Mouse (Mus musculus): ENCODE measurements around the gene Tmc8. TPM values are rescaled to one million over a fixed set of nuclear protein-coding genes. Genes with fewer than 3 reads are reported as not detected.

The Tmc8 gene
- polyA plus RNA-seq, 1 experiment from 2014 or later = 3.6 TPM

DNA sequence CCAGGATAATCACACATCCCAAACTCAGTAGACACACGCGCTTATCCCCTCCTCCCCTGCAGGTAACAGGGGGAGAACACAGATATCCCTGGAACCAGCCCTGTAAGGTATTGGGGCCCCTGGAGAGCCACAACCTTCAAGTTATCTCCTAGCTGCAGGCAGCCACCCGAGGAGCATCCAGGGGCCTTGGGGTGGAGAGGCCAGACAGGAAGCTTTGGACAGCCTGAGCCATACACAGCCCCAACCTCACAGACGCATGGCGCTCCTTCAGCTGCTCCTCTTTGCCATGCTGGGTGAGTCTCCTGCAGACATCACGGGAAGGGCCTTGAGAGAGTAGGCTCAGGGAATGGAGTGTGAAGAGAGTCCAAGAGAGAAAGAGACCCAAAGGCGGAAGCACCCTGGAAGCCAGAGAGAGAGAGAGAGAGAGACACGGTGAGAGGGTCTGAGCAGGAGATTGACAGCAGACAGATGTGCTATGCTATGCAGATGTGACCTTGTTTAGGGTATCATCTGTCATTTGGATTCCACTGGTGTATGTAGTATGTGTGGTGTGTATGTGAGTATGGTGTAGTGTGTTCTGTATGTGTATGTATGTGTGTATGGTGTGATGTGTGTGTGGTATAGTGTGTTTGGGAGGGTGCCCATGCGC, 15.8 kb downstream of the Tmc8 start, which contains the start of gene 6030468B19Rik:
Gene 6030468B19Rik, plus strand, starts transcription at position 150 of the 649 bp plus-strand sequence.
- Histone ChIP-seq H3K27me3 (ENCODE audit: insufficient read depth, low read length) (no peaks in the 10 kb centered on the region), H3K27ac (no peak within 1 kb of the TSS), H3K4me3 (replicated peaks; ENCODE audit: low read depth, low read length) (no peak within 1 kb of the TSS), H3K36me3 (ENCODE audit: insufficient read depth, low read length) (no peaks in the 10 kb centered on the region), H3K4me1 (replicated peaks; ENCODE audit: insufficient read depth, low read length) (0 out of 2 replicates have a peak, but pooled peaks cover under 1% of the 10 kb centered on the region), H3K9me3 (replicated peaks; ENCODE audit: low read length) (no peaks in the 10 kb centered on the region), H3K4me2 (ENCODE audit: low read length) (no peak within 1 kb of the TSS), H3K9ac (ENCODE audit: low read depth, low read length) (no peak within 1 kb of the TSS)
- DNase-seq (ENCODE audit: low spot score) (no peak), ATAC-seq (replicated peaks; ENCODE audit: low FRiP score, low read depth) (no peak)
- TF ChIP-seq CTCF (IDR thresholded peaks at IDR 0.05; ENCODE audit: low read depth) = no peak
- 59% methylated on average over 9 of the region's 9 CpGs for WGBS

DNA sequence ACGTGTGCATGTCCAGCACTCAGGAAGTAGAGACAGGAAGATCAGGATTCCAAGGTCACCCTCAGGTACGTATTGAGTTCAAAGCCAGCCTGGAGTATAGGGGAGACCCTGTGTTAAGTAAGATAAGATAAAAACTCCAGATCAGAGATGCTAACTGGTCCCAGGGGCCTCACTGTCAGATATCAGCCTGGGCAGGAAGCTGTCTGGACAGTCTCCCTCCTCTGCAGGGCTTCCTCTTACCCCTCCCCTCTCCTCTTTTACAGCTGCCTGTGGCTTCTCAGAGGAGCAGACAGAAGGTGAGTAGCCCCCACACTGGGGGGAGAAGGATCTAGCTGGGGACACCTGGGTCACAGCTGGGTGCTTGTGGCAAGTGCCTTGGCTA, 16.3 kb downstream of the Tmc8 start:
- H3K9me3 ChIP-seq (replicated peaks; ENCODE audit: low read length) = no peaks in the 10 kb centered on the region
- no peak overlapping the region for H3K9ac ChIP-seq (ENCODE audit: low read depth, low read length)
- no peaks in the 10 kb centered on the region for H3K27me3 ChIP-seq (ENCODE audit: insufficient read depth, low read length)
- no peak for ATAC-seq (replicated peaks; ENCODE audit: low FRiP score, low read depth)
- DNase-seq (ENCODE audit: low spot score) = no peak
- no peaks in the 10 kb centered on the region for H3K4me1 ChIP-seq (replicated peaks; ENCODE audit: insufficient read depth, low read length)
- H3K4me3 ChIP-seq (replicated peaks; ENCODE audit: low read depth, low read length) = no peak overlapping the region
- H3K27ac ChIP-seq = no peak overlapping the region
- WGBS = 18% methylated on average over 2 of the region's 2 CpGs
- no peak overlapping the region for H3K4me2 ChIP-seq (ENCODE audit: low read length)
- no peak for TF ChIP-seq CTCF (IDR thresholded peaks at IDR 0.05; ENCODE audit: low read depth)
- no peaks in the 10 kb centered on the region for H3K36me3 ChIP-seq (ENCODE audit: insufficient read depth, low read length)

DNA sequence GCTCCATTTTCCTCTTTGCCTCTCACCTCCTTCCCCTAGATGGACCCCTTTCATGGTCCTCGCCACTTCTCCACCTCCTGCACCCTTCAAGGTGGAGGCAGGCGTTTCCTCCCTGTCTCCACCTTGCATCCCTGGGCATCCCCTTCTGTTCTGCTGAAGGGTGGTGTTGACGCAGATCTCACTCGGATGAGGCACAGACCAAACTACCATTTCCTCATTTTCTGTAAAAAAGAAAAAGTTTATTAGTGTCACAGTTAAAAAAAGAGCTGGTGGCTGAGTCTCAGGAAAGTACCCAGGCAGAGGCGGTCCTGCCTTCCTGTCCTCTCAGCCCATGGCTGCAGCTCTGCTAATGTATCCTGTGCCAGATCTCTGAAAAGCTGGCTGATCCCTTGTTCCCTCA, 17.3 kb downstream of the Tmc8 start:
- TF ChIP-seq CTCF (IDR thresholded peaks at IDR 0.05; ENCODE audit: low read depth) = no peak
- ATAC-seq (replicated peaks; ENCODE audit: low FRiP score, low read depth) = no peak
- H3K27me3 ChIP-seq (ENCODE audit: insufficient read depth, low read length) = no peaks in the 10 kb centered on the region
- no peaks in the 10 kb centered on the region for H3K9me3 ChIP-seq (replicated peaks; ENCODE audit: low read length)
- no peak overlapping the region for H3K4me3 ChIP-seq (replicated peaks; ENCODE audit: low read depth, low read length)
- H3K9ac ChIP-seq (ENCODE audit: low read depth, low read length) = no peak overlapping the region
- DNase-seq (ENCODE audit: low spot score) = no peak
- H3K4me2 ChIP-seq (ENCODE audit: low read length) = no peak overlapping the region
- 72% methylated on average over 5 of the region's 5 CpGs for WGBS
- no peaks in the 10 kb centered on the region for H3K4me1 ChIP-seq (replicated peaks; ENCODE audit: insufficient read depth, low read length)
- no peaks in the 10 kb centered on the region for H3K36me3 ChIP-seq (ENCODE audit: insufficient read depth, low read length)
- no peak overlapping the region for H3K27ac ChIP-seq

DNA sequence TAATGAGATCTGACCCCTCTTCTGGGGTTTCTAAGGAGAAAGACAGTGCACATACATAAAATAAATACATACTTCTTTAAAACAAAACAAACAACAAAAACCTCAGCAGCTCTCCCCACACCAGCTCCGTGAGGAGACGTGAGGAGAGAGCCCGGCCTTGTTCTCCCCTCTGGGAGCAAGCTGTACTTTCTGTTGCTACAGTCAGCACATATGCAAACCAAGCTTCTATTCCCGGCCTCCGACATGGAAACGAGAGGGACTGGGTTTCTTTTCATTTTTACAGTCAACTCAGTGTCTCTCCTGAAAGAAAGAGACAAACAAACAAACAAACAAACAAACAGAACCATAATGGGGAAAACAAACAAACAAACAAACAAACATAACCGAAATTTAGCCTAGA, 18.2 kb downstream of the Tmc8 start:
- 83% methylated on average over 7 of the region's 7 CpGs for WGBS
- no peak for DNase-seq (ENCODE audit: low spot score)
- H3K36me3 ChIP-seq (ENCODE audit: insufficient read depth, low read length) = no peaks in the 10 kb centered on the region
- H3K9ac ChIP-seq (ENCODE audit: low read depth, low read length) = no peak overlapping the region
- no peaks in the 10 kb centered on the region for H3K4me1 ChIP-seq (replicated peaks; ENCODE audit: insufficient read depth, low read length)
- H3K9me3 ChIP-seq (replicated peaks; ENCODE audit: low read length) = no peaks in the 10 kb centered on the region
- H3K27ac ChIP-seq = no peak overlapping the region
- TF ChIP-seq CTCF (IDR thresholded peaks at IDR 0.05; ENCODE audit: low read depth) = no peak
- H3K4me3 ChIP-seq (replicated peaks; ENCODE audit: low read depth, low read length) = no peak overlapping the region
- H3K4me2 ChIP-seq (ENCODE audit: low read length) = no peak overlapping the region
- no peaks in the 10 kb centered on the region for H3K27me3 ChIP-seq (ENCODE audit: insufficient read depth, low read length)
- no peak for ATAC-seq (replicated peaks; ENCODE audit: low FRiP score, low read depth)

DNA sequence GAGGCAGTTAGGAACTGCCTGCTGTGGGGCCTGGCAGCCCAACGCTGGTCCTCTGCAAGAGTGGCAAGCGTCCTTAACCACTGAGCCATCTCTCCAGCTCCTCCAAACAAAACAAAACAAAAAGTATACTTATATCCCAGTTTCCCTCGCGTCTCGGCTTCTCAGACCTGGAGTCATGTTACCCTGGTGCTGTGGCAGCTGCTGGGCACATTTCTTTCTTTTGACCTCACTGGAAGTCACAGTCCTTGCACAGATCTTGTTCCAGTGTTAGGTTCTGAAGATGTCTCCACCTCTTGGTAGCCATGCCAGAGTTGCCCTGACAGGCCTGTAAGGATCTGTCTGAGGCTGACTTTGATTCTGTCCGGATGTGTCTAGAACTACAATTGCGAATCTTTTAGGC, 19.8 kb downstream of the Tmc8 start:
- Histone ChIP-seq H3K27ac (no peak overlapping the region), H3K4me2 (ENCODE audit: low read length) (no peak overlapping the region), H3K9me3 (replicated peaks; ENCODE audit: low read length) (no peaks in the 10 kb centered on the region), H3K4me1 (replicated peaks; ENCODE audit: insufficient read depth, low read length) (no peaks in the 10 kb centered on the region), H3K27me3 (ENCODE audit: insufficient read depth, low read length) (no peaks in the 10 kb centered on the region), H3K4me3 (replicated peaks; ENCODE audit: low read depth, low read length) (no peak overlapping the region), H3K9ac (ENCODE audit: low read depth, low read length) (no peak overlapping the region), H3K36me3 (ENCODE audit: insufficient read depth, low read length) (no peaks in the 10 kb centered on the region)
- WGBS = 48% methylated on average over 7 of the region's 7 CpGs
- DNase-seq (ENCODE audit: low spot score) = peak; percentile 44
- no peak for TF ChIP-seq CTCF (IDR thresholded peaks at IDR 0.05; ENCODE audit: low read depth)
- no peak for ATAC-seq (replicated peaks; ENCODE audit: low FRiP score, low read depth)

GRCm38 (mm10) chr11:117803166-117803688, 21.4 kb downstream of the Tmc8 start:
- H3K27me3 ChIP-seq (ENCODE audit: insufficient read depth, low read length) = no peaks in the 10 kb centered on the region
- TF ChIP-seq CTCF (IDR thresholded peaks at IDR 0.05; ENCODE audit: low read depth) = no peak
- no peak overlapping the region for H3K9ac ChIP-seq (ENCODE audit: low read depth, low read length)
- DNase-seq (ENCODE audit: low spot score) (no peak), ATAC-seq (replicated peaks; ENCODE audit: low FRiP score, low read depth) (no peak)
- no peak overlapping the region for H3K4me3 ChIP-seq (replicated peaks; ENCODE audit: low read depth, low read length)
- no peaks in the 10 kb centered on the region for H3K4me1 ChIP-seq (replicated peaks; ENCODE audit: insufficient read depth, low read length)
- no peaks in the 10 kb centered on the region for H3K9me3 ChIP-seq (replicated peaks; ENCODE audit: low read length)
- H3K27ac ChIP-seq = no peak overlapping the region
- H3K36me3 ChIP-seq (ENCODE audit: insufficient read depth, low read length) = no peaks in the 10 kb centered on the region
- 76% methylated on average over 3 of the region's 3 CpGs for WGBS
- no peak overlapping the region for H3K4me2 ChIP-seq (ENCODE audit: low read length)
